Mouse (Mus musculus) spleen, adult 18-20 months (tissue): ENCODE measurements around the gene Rph3al.
A peak's percentile ranks its signal among the peaks of the same experiment; 100 is the strongest.

Source experiments
- DNase-seq, 2 experiments: peaks; one replicate each; pipeline ENCODE4 v3.0.0; 2022; ENCODE audit warnings: mixed read lengths in 2 of 2

Gene Rph3al

DNA sequence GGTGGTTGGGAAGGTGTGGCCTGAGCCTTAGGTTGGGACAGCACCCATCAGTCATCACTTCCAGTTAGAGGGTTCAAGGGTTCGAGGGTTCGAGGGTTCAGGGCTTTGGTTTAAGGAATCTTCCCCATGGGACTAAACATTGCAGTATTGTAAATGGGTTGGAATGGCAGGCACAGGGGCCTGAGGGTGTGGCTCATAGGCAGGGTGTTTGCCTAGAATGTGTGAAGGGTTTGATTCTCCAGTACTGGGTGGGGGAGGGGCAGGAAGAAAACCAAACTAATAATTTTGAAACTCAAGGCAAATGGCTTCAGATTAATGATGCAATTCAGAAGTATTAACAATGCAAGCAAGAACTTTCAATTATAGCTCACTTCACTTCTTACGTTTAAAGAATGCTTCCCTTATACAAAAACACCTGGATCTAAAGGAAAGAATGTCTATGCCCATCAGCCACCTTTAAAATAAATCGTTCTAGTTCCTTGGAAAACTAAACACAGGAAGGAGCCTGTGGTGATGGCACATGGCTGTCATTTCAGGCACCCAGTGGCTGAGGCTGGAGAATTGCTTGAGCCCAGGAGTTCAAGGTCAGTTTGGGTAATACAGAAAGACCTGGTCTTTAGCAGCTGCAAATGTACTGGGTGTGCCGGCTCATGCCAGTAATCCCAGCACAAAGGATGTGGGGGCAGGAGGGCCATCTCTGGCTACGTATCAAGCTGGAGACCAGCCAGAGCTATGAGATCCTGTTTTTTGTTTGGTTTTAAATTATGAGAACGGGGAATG lies 136.3 kb downstream of the Rph3al start:
- DNase-seq: no peak

DNA sequence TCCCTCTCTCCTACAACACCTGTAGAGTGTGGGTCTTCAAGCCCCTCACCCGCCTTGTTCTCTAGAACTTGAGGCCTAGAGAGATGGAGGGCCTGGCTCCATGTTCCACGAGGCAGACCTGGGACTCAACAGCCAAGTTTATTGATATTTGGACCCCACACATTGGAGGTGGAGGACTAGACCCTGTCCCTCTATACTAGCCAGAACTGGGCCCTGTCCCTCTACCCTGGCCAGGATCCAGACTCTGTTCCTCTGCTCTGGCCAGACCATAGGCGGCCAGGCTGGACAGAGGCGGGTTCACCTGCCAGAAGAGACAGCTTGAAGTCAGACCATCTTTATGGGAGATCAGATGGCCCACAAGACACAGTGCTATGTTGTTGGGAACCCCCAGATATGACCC lies 136.9 kb downstream of the Rph3al start:
- DNase-seq: no peak

- DNase-seq: no peak
Observed at GRCm38 (mm10) chr11:75796536-75797246, 141.5 kb downstream of the Rph3al start.

DNA sequence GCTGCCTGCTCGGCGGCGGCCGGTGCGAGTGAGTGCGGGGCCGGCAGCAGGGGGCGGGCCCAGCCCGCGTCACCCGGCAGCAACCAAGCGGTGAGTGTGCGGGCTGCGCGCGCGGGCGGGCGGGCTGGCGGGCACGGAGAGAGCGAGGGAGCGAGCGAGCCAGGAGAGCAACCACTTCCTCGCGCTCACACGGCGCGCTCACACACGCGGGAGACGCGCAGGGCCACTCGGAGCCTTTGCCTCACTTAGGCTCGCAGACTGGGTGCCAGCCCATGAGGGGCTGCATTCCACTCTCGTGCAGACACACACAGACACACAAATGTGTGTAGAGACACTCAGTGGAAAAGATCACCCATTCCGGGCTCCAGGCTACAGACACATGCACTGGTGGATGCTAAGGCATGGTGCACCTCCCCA lies 142.2 kb downstream of the Rph3al start, which contains the start of gene Doc2b:
Gene Doc2b (minus strand): TSS at position 21 of the 417 bp plus-strand sequence.
- no peak for DNase-seq

DNA sequence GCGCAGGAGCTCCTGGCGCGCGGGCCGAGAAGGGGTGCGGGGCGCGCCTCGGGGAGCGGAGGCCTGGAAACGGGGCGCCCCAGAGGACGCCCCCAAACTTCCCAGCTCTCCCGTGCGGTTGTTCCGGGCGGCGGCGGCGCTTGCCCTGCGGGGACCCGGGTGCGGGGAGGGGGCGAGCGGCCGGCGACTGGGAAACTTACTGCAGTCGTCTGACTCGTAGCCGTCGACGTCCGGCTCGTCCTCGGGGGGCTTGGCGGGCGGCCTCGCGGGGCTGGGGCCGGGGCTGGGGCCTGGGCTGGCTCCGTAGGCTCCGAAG lies 142.9 kb downstream of the Rph3al start:
- no peak for DNase-seq

DNA sequence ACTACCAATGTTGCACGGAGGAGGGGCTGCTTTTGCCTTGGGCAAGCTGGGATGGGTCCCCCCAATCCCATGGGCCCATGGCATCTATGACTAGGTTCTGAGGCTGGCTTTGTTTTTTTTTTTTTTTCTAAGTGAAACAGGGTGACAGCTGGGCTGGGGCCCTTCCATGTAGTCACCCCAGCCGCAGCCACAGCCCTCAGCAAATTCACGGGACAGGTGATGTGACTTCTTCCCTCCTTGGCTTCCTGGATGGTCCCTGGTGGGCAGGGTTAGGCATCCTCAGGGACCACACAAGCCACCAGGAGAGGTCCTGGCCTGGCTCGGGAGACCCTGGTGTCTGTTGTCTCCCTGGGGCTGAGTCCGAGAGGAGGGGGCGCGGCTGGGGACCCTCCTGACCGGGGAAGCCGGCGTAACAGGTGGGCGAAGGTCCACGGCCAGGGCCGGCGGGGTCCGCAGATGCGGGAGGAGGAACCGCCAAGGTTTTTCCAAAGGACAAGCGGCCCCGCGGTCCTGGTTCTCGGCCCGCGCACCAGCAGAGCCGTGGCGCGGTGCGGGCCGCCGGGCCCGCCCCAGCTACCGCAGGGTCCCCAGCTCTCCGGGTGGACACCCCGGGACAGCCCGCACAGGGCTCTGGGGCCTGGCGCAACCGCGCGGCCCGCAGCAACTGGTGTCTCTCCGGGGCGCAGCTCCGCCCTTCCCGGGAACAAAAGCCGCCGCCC lies 143.5 kb downstream of the Rph3al start:
- no peak for DNase-seq

- DNase-seq: no peak
Observed at GRCm38 (mm10) chr11:75793351-75793750, 144.9 kb downstream of the Rph3al start.

DNA sequence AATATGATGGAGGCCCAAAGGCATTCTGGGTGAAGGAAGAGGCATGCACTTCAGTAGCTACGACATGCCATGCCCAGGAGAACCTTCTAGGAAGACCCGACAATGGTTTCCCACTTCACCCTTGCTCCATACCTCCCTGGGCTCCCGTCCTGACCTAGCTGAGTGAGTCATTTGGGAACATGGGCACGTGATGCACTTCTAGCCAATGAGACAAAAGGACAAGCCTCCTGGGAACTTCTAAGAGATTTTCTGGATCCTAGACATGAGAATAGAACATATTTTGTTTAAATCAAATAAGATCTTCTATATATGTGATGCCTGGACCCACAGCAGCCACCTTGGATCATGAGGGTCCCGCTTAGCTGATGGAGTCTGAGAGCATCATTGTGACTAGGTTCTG lies 145.7 kb downstream of the Rph3al start:
- DNase-seq: no peak

DNA sequence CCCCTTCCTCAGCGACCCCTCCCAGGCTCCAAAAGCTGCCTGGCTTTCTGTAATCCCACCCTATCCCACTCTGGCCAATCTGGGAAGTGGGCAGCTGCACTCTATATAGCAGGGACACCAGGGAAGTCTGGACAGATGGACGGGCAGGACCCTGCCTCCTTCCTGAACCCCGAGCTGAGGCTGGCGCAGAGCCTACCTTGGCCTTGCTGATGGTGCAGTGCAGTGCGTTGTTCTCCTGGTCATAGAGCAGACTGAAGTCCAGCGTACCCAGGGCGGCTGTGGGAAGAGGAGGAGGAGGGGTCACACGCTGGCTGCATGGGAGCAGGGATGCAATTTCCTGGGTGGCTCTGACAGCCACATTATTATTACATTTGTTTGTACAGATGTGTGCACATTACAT lies 152.3 kb downstream of the Rph3al start:
- no peak for DNase-seq

GRCm38 (mm10) chr11:75783799-75784198 lies 154.4 kb downstream of the Rph3al start:
- no peak for DNase-seq

- peak; percentile 42 to 67 for DNase-seq
Observed at GRCm38 (mm10) chr11:75781919-75782318, 156.3 kb downstream of the Rph3al start.
